Mouse (Mus musculus) midbrain, embryonic 14.5 days (tissue): ENCODE measurements around the gene Gpr150. TPM values are rescaled to one million over a fixed set of nuclear protein-coding genes. Genes with fewer than 3 reads are reported as not detected.

Source experiments
- ATAC-seq: fragments of 200-750 bp; cut with Nextera tagmentation; 2 replicates; pipeline ENCODE4 v1.8.0; 2017; ENCODE audit warnings: moderate number of reproducible peaks, moderate library complexity; ENCODE audit not compliant: low FRiP score, low TSS enrichment
- DNase-seq: peaks from one replicate; pipeline ENCODE4 v3.0.0-alpha.2; 2015
- H3K27ac ChIP-seq: fragments of 300-500 bp; sonication (generic); replicated peaks from 2 replicates; pipeline ENCODE4 v1.5.1; 2014; ENCODE audit warnings: mild to moderate bottlenecking, low read depth, low read length, moderate library complexity
- H3K27me3 ChIP-seq: fragments of 300-500 bp; sonication (generic); 2 replicates; pipeline ENCODE4 v1.6.1; 2014; ENCODE audit warnings: low read length, control low read depth, mixed read lengths; ENCODE audit not compliant: control insufficient read depth, insufficient read depth
- H3K36me3 ChIP-seq: fragments of 300-500 bp; sonication (generic); 2 replicates; pipeline ENCODE4 v1.6.1; 2014; ENCODE audit warnings: low read length, control low read depth; ENCODE audit not compliant: control insufficient read depth, insufficient read depth
- H3K4me1 ChIP-seq: fragments of 300-500 bp; sonication (generic); 2 replicates; pipeline ENCODE4 v1.6.1; 2014; ENCODE audit warnings: mild to moderate bottlenecking, antibody characterized with exemption, low read length, control low read depth; ENCODE audit not compliant: control insufficient read depth, insufficient read depth
- H3K4me2 ChIP-seq: fragments of 300-500 bp; sonication (generic); 2 replicates; pipeline ENCODE4 v1.6.1; 2014; ENCODE audit warnings: mild to moderate bottlenecking, low read length, moderate library complexity
- H3K4me3 ChIP-seq: fragments of 300-500 bp; sonication (generic); replicated peaks from 2 replicates; pipeline ENCODE4 v1.5.1; 2014; ENCODE audit warnings: low read depth, low read length
- H3K9ac ChIP-seq: fragments of 300-500 bp; sonication (generic); replicated peaks from 2 replicates; pipeline ENCODE4 v1.6.1; 2014; ENCODE audit warnings: mild to moderate bottlenecking, low read length, moderate library complexity
- H3K9me3 ChIP-seq: fragments of 300-500 bp; sonication (generic); 2 replicates; pipeline ENCODE4 v1.6.1; 2016; ENCODE audit warnings: low read length, control low read depth, mixed read lengths; ENCODE audit not compliant: control insufficient read depth
- WGBS: fragments of 180-500 bp; shearing (Covaris S2); extraction: QIAGEN DNeasy Blood & Tissue Kit; methylation state at CpG from one replicate; pipeline ENCODE4 v1.1.7; 2014; 5-methylcytosine and 5-hydroxymethylcytosine counted together
- polyA plus RNA-seq: library from polyadenylated mRNA; unstranded; fragments of >200 nt; fragmentation: Nextera tagmentation; extraction: Ambion mirVana; gene quantifications from 2 replicates; pipeline ENCODE4 v1.2.1, GENCODE M21; 2014

Gpr150 gene
- polyA plus RNA-seq, 1 experiment from 2014 or later = 1.2 TPM

DNA sequence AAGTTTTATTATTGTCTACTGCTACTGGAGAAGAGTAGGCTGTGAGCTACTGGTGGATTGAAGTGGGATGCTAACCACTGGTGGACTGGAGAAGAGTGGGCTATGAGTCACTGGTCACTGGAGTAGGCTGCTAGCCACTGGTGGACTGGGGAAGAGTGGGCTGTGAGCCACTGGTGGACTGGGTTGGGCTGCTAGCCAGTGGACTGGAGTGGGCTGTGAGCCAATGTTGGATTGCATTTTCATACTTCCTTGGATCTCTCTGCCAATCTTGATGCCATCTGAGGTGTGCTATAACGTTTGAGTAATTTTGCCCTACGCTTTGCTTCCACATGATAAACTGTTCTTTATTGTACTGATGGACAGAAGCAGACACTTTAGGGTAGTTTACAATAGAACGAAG lies 5.3 kb upstream of the Gpr150 start:
- no peak overlapping the region for H3K27ac ChIP-seq

DNA sequence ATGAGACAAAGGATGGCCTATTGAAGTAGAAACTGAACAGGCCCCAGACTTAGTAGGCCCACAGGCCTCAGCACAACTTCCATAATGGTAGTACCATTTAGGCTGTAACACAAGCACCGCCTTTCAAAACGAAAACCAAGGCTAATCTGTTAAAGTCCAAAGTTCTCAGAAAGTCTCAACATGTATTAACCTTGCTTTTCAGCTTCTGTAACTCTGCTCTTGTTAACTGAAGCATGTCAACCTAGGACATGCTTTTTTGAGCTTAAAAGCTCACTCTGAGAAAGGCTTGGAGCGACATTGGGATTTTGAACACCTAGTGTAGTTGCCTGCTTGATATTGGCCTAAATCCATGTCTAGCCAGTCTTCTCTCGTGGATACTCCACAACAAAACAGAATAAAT lies 2.8 kb upstream of the Gpr150 start:
- peaks cover 30% of the 10 kb centered on the region for H3K27me3 ChIP-seq
- H3K9ac ChIP-seq = no peak overlapping the region
- no peaks in the 10 kb centered on the region for H3K9me3 ChIP-seq
- WGBS = 88% methylated on average over 4 of the region's 4 CpGs
- H3K36me3 ChIP-seq = 0 out of 2 replicates have a peak, but pooled peaks cover 3% of the 10 kb centered on the region
- DNase-seq (no peak), ATAC-seq (no peak)
- no peak overlapping the region for H3K4me3 ChIP-seq
- peaks cover 10% of the 10 kb centered on the region; the same call in 1 of the 2 replicates for H3K4me1 ChIP-seq
- H3K4me2 ChIP-seq = no peak overlapping the region
- no peak overlapping the region for H3K27ac ChIP-seq

More for the DNA sequence above, 5.3 kb upstream of the Gpr150 start:
- no peak for ATAC-seq
- Histone ChIP-seq H3K4me2 (no peak overlapping the region), H3K9me3 (no peaks in the 10 kb centered on the region), H3K27me3 (peaks cover 12% of the 10 kb centered on the region; the same call in 1 of the 2 replicates), H3K4me3 (no peak overlapping the region), H3K4me1 (no peaks in the 10 kb centered on the region), H3K9ac (no peak overlapping the region), H3K36me3 (0 out of 2 replicates have a peak, but pooled peaks cover 3% of the 10 kb centered on the region)
- no peak for DNase-seq
- 95% methylated on average over 3 of the region's 3 CpGs for WGBS

DNA sequence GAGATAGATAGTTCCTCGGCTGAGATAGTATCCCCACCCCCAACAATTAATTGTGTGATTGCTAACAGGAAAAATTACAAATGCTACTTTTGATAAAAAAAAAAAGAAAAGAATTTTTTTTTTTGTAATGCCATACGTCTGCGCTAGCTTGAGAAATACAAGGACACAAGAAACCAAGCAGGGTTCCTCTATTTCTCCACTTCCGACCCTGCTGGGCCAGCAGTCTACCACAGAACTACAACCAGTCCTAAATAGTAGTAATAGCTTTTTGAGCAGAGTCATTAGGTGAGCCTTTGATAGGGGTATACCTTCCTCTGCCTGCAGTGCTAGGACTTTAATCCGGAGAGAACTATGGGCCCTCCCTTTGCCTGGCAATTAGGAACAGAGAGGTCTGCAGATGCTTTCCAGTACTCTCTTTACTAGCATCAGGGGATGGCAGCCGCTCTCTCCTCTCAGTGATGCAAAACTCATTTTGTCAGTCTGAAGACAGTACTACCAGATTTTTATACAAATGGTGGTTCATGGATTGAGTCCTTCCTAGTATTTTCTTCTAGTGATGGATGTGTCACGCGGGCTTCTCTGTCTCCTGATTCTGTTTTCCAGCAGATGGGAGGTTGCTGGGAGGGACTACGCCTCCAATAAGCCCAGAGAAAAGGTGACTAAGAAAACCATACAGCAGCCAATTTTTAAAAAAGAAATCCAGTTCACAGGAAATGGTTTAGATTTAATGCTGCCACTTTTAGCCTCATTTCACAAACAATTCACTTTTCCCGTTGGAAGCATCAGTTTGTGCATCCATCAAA lies 672 bp upstream of the Gpr150 start:
- 75% methylated on average over 10 of the region's 10 CpGs for WGBS
- Histone ChIP-seq H3K27ac (no peak overlapping the region), H3K4me3 (peak overlapping the region; percentile 57; the same call in 1 of the 2 replicates), H3K9me3 (no peaks in the 10 kb centered on the region), H3K36me3 (0 out of 2 replicates have a peak, but pooled peaks cover 3% of the 10 kb centered on the region), H3K4me1 (peaks cover 10% of the 10 kb centered on the region; the same call in 1 of the 2 replicates), H3K9ac (no peak overlapping the region), H3K4me2 (no peak overlapping the region), H3K27me3 (peaks cover 37% of the 10 kb centered on the region)
- no peak for ATAC-seq
- DNase-seq = no peak

DNA sequence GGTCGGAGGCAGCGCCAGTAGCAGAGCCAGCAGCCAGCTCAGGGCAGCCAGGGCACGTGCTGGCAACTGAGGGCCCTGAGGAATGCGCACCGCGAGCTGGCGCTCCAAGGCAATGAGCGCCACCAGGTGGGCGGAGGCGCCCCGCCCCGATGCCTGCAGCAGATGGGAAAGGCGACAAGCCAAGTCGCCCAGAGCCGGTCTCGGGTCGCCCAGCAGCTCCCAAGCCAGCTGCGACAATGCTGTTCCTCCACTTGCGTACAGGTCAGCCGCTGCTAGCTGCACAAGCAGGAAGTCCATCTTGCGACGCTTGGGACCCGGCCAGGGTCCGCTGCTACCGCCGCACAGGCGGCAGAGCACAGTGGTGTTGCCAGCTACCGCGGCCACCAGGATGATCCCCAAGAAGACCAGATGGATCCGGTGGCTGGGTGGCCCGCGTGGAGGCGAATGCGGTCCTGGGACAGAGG lies 503 bp downstream of the Gpr150 start:
- no peak overlapping the region for H3K27ac ChIP-seq
- peak overlapping the region; percentile 100 for H3K4me2 ChIP-seq
- no peaks in the 10 kb centered on the region for H3K36me3 ChIP-seq
- peaks cover 10% of the 10 kb centered on the region; the same call in 1 of the 2 replicates for H3K4me1 ChIP-seq
- H3K27me3 ChIP-seq = peaks cover 37% of the 10 kb centered on the region
- H3K9me3 ChIP-seq = no peaks in the 10 kb centered on the region
- peak overlapping the region; percentile 60 for H3K9ac ChIP-seq
- DNase-seq (peak; percentile 87), ATAC-seq (peak; percentile 92)
- peak overlapping the region; percentile 57 for H3K4me3 ChIP-seq
- WGBS = under 1% methylated on average over 34 of the region's 34 CpGs

DNA sequence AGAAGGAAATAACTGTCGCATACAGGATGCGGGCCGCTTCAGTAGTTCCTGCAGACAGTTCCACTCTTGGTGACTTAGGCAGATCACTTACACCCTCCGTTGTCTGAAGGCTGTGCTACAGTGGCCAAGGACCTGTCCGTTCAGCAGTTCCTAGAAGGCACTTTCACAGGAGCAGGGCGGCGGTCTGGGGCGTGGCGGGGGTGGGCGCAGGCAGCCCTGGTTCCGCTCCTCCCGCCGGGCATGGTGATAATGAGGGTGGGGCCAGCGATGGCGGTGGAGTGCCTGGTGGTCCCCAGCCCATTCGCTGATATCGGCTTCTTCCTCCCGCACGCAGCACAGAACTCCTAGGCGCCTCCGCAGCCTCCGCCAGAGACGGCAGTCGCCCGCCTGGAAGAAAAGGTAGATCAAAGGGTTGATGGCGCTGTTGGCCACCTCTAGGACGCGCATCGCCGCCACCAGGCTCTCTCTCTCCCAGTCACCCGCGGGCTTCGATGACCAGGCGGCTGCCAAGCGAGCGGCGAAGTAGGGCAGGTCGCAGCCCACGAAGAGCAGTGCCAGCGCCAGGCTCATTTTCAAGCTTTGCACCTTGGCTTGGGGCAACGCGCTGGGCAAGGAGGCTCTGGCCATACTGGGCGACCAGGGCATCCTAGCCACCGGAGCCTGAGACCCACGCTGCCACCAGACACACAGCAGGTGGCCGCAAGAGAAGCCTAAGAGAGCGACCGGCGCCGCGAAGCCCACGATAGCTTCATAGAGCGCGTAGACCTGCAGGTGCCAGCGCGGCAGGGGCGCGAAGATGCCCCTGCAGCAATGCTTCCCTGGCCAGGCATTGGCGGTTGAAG lies 1.2 kb downstream of the Gpr150 start:
- Histone ChIP-seq H3K27ac (0 out of 2 replicates have a peak overlapping the region, but pooled peaks have one; percentile 20), H3K4me2 (peak overlapping the region; percentile 100), H3K9ac (peak overlapping the region; percentile 60), H3K4me1 (peaks cover 10% of the 10 kb centered on the region; the same call in 1 of the 2 replicates), H3K9me3 (no peaks in the 10 kb centered on the region), H3K4me3 (peak overlapping the region; percentile 57), H3K27me3 (peaks cover 37% of the 10 kb centered on the region), H3K36me3 (no peaks in the 10 kb centered on the region)
- WGBS = 1% methylated on average over 59 of the region's 59 CpGs
- peak; percentile 74 for ATAC-seq
- DNase-seq = peak; percentile 72

DNA sequence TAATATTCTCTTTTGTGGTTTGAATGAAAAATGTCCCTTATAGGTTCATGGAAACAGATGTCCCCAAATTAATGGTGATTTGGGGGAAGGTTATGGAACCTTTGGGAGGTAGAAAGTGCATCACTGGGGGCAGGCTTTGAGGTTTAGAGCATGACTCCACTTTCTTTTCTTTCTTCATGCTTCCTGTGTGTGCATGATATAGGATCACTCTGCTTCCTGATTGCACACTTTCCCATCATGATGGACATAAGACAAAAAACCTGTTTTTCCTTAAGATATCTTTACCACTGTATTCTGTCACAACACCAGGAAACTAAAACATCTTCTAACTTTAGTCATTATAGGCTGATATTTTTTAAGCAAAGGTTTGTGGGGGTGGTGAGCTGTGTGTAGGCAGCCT lies 11.8 kb downstream of the Gpr150 start:
- Histone ChIP-seq H3K27ac (no peak overlapping the region), H3K4me3 (no peak overlapping the region), H3K4me2 (no peak overlapping the region), H3K9ac (no peak overlapping the region), H3K4me1 (no peaks in the 10 kb centered on the region), H3K27me3 (no peaks in the 10 kb centered on the region), H3K9me3 (0 out of 2 replicates have a peak, but pooled peaks cover 5% of the 10 kb centered on the region), H3K36me3 (no peaks in the 10 kb centered on the region)
- no peak for ATAC-seq
- no peak for DNase-seq

DNA sequence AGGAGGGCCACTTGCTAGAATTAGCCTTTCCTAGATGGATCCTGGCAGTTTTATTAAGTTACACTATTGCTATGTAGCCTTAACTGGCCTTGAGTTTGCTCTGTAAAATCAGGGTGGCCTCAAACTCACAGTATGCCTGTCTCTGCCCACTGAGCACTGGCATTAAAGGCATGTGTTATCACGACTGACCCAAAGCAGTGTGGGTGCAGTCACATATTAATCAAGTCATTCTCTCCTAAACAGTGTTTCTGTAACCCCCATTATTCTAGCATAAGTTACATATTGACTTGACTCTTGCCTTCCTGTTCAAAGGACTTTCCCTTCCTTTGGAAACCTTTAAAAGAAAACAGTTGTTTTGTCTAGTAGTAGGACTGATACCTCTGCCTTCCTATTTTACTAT lies 14.3 kb downstream of the Gpr150 start:
- WGBS = 54% methylated on average over 1 of the region's 1 CpGs
- DNase-seq (no peak), ATAC-seq (no peak)
- 0 out of 2 replicates have a peak, but pooled peaks cover 4% of the 10 kb centered on the region for H3K9me3 ChIP-seq
- no peak overlapping the region for H3K4me3 ChIP-seq
- no peak overlapping the region for H3K27ac ChIP-seq
- H3K9ac ChIP-seq = no peak overlapping the region
- H3K36me3 ChIP-seq = no peaks in the 10 kb centered on the region
- no peaks in the 10 kb centered on the region for H3K27me3 ChIP-seq
- H3K4me1 ChIP-seq = no peaks in the 10 kb centered on the region
- H3K4me2 ChIP-seq = no peak overlapping the region

DNA sequence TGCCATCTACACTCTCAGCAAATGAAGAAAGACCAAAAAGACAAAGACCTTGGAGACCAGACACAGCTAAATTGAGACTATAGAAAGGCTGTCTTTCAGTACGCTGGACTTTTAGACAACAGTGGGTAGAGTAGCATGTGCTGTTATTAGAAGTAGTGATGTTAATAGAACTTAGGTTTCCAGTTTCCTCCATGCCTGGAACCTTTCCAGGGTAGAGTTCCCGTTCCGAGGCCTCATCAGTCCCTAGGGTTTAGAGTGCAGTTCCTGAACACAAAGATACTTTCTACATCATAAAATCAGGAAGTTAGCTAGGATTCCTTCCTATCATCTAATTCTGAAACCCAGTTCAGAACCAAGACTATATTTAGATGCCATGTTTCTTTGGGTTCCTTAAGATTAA lies 32.2 kb downstream of the Gpr150 start:
- Histone ChIP-seq H3K4me2 (no peak overlapping the region), H3K9ac (no peak overlapping the region), H3K4me3 (no peak overlapping the region), H3K9me3 (no peaks in the 10 kb centered on the region), H3K36me3 (no peaks in the 10 kb centered on the region), H3K27ac (no peak overlapping the region), H3K4me1 (no peaks in the 10 kb centered on the region), H3K27me3 (no peaks in the 10 kb centered on the region)
- ATAC-seq = no peak
- no peak for DNase-seq
- 90% methylated on average over 3 of the region's 3 CpGs for WGBS
